ENCODE assay signal across 18 mouse cellular contexts in genomic region chr4:119633948-119634347, GRCm38 (mm10). TPM values are rescaled to one million over a fixed set of nuclear protein-coding genes. Genes with fewer than 3 reads are reported as not detected.
"Had no signal": no experiment of that assay in that cellular context is flagged by ENCODE, and none has a peak within 500 bp of the region (broad histone marks: within the 10 kb centered on the region; RNA-seq: fewer than 3 reads in every experiment).

No protein-coding gene starts in this region.

- DNase-seq: kidney, adult 9 months; kidney, postnatal 36 days; lung, embryonic 14.5 days; lung, postnatal 10 days; lung, postnatal 4 days; right cerebral cortex, postnatal 4 days; thymus, postnatal 4 days had no signal

- H3K4me2 ChIP-seq: liver, embryonic 12.5 days; lung, embryonic 14.5 days; midbrain, embryonic 12.5 days; stomach, embryonic 15.5 days had no signal

- H3K27ac ChIP-seq: kidney, postnatal 0 days; layer of hippocampus, adult 2 months; liver, embryonic 12.5 days; stomach, embryonic 15.5 days had no signal

- H3K4me3 ChIP-seq: layer of hippocampus, adult 2 months; liver, embryonic 12.5 days; midbrain, embryonic 12.5 days; myocyte; stomach, embryonic 15.5 days had no signal

- H3K9me3 ChIP-seq: liver, embryonic 12.5 days; midbrain, embryonic 12.5 days; stomach, embryonic 15.5 days had no signal

- H3K27me3 ChIP-seq: liver, embryonic 12.5 days; midbrain, embryonic 12.5 days; stomach, embryonic 15.5 days had no signal

- ATAC-seq: liver, embryonic 12.5 days had no signal

- H3K9ac ChIP-seq: liver, embryonic 12.5 days; midbrain, embryonic 12.5 days; stomach, embryonic 15.5 days had no signal

RNA-seq across cellular contexts. Expression of gene Guca2a, which starts 3.6 kb away (rescaled TPM):
- total RNA-seq: layer of hippocampus, adult 2 months; layer of hippocampus, postnatal 10 days; left cerebral cortex, postnatal 36 days; megakaryocyte, adult 5-6 weeks had no signal
- polyA plus RNA-seq: limb, embryonic 14.5 days; liver, embryonic 12.5 days; midbrain, embryonic 12.5 days; myocyte; neural tube, embryonic 11.5 days had no signal

RNA-seq across cellular contexts. Expression of gene Guca2b, which starts 24.8 kb away (rescaled TPM):
- total RNA-seq: layer of hippocampus, adult 2 months; layer of hippocampus, postnatal 10 days; left cerebral cortex, postnatal 36 days; megakaryocyte, adult 5-6 weeks had no signal
- polyA plus RNA-seq: limb, embryonic 14.5 days; lung, embryonic 14.5 days; midbrain, embryonic 12.5 days; myocyte; neural tube, embryonic 11.5 days had no signal
